Mouse (Mus musculus): Measurements from ENCODE around the gene Gm49388.

DNA sequence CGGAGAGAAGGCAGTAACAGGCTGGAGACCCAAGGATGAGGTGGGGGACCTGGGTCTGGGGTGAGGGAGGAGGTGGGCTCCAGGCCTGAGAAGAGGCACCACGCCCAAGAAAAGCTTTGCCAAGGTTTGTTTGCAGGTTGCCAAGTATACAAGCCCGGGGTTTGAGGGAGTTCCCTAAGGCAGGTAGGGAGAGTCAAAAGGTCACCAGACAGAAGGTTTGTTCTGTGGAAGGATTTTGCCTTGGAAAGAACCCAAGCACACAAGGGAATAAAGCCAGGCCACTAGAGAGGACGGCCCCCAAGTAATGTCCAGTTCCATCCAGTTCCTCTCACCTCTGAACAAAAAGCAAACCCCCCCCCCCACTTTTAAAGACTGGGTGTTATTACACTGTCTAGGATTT is 25.8 kb downstream of the Gm49388 start:
- no peak for TF ChIP-seq GATA1 (IDR thresholded peaks at IDR 0.05; ENCODE audit: low read length)
- TF ChIP-seq TAL1 (IDR thresholded peaks at IDR 0.05; ENCODE audit: low read length), result no peak

Data from erythroblast, embryonic 14.5 days (primary cell).